Mouse (Mus musculus): ENCODE data around the gene Pef1.

The Pef1 gene

DNA sequence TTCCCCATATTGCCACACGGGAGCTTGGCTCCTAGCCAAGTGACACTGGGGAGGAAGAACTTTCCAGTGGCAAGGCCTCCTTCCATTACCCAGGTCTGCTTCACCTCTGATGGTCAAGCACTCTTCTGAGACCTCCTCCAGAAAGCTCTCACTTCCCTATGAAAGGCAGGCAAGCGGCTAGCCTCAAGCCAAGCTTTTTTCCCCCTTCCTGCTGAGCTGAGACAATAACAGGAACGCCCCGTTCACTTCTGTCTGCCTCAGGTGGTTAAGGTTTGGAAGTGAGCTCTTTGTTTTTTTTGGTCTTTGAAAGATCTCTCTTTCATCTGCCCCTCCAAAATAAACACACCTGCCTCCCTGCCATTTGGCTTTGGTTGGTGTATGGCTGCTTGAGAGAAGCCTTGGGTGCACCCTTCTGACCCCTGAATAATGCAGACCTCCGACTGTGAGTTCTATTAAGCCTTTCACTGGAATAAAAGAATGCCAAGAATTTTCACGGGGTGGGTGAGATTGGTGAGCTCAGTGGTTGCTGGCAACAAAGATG lies at the start of gene Pef1:
Gene Pef1, plus strand, starts transcription at position 448 of the 541 bp plus-strand sequence.
- no peak for DNase-seq

DNA sequence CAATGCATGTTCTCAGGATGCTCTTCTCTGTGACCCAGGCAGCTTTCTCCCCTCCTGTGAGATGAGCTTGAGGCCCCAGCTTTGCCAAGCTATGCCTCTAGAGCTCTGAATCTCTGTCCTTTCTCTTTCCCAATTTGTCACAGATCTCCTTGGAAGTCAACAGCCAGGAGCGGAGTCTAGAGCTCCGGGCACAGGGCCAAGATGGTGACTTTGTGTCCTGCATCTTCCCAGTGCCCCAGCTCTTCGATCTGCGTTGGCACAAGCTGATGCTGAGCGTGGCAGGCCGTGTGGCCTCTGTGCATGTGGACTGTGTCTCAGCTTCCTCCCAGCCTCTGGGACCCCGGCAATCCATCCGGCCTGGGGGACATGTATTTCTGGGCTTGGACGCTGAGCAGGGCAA lies 49.2 kb upstream of the Pef1 start:
- no peak for DNase-seq

DNA sequence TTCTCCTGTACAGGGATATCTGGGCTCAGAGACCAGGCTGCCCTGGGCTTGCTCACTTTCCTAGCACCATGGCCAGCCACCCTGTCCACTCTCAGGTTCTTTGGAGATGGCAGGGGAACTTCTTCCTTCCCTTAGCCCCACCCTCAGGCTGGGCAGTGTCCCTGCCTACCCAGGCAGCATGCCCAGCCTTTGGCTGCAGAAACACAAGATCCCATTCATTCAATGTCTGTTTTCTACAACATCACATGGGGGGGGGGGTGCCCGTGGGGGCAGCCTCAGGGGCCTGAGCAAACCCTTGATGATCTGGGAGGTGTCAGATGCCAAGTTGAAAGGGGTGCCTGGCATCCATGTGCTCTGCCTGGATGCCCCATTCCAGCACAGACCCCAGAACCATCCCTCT lies 47.6 kb upstream of the Pef1 start:
- DNase-seq, result no peak

DNA sequence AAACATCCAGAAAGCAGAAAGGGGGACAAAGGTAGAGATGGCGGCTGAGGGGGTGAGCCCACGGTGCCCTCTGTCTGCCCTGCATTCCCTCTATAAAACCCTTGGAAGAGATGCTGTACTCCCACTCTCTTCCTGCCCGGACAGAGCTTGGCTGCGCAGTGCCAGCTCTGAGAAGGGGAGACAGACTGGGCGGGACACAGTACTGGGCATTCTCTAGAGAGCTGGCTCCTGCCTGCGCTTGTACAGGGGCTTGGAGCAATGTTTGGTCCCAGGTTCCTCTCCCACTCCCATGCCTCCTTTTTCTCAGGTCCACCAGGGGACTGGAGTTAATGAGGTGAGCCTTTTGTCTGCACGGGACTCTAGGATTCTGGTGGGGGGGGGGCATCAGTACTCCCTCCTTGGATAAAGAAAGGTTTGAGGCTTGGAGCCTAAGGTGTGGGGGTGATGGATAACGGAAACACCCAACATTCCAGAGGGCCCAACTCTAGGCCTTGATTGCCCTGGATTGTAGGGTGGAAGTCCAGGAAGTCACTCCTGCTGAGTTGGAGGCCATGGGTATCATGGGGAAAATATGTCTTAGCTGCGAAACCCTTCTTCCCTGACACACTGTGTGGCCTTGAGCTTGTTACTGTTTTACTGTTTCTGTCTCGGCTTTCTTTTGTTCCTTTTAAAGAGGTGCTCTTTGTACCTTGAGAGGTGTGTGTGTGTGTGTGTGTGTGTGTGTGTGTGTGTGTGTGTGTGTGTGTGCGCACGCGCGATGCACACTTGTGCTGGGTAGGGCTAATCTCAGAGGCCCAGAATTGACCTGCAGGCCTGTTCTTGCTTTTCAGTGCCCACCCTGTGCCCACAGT lies 47.0 kb upstream of the Pef1 start:
- no peak for DNase-seq

DNA sequence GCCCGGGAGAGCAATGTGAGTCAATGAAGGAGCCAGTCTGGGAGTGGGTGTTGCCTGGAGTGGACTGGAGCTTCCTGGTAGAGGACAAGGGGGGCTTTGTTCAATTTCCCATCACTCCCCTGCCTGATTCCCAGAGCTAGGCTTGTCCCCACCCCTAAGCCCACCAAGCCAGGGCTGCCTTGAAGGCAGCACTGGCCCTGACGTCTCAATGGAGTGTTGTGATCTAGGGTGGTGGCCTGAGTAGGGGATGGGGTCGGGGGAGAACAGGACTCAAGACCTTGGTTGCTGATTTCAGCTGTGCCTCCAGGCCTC lies 46.4 kb upstream of the Pef1 start:
- no peak for DNase-seq

DNA sequence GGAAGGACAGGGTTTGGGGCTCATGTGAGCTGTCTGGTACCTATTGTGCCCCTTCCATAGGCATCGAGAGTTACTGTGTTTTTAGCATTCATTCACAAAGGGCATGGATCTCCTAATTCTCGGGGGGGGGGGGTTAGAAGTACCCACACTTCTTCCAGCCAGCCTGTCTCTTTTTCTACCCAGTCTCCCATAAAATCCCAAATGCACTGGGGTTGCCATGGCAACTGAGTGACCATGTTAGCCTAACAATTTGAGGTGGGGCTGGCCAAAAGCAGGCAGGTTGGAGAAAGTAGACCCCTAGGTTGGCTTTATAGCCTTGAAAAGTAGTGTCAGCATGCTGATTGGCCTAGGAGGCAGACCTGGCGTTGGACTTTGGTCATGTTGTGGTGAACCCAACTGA lies 45.9 kb upstream of the Pef1 start:
- no peak for DNase-seq

DNA sequence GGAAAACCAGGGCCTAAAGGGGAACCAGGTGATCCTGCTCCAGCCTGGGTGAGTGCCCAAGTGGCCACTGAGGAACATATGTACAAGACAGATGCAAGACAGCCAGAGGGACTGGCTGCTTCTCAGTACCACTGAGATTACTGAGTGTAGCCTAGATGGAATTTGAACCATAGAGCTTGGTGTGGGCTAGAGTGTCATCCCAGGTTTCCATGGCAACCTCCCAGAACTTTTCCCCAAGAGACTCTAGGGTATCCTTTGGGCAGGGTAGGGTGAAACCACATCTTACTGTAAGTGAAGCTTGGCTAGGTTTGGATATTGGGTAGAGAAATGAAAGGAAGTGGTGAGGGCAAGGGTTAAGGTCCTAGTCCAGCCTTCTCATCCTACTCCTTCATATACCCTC lies 41.4 kb upstream of the Pef1 start:
- no peak for DNase-seq

DNA sequence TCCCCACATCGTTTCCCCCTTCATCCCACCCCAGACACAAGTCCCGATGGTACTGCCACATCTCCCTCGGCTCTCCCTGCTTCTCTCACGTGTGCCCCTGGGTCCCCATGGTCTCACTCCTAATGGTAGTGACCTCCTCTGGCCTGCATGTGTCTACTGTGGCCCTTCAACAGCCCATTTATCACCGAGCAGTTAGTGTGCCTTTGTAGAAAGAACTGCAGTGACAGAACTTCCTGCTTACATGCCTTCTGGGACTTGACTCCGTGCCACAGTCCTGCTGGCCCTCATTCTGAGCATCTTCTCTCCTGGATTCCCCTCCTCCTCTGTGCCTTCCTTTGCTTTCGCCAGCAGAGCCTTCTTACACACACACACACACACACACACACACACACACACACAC lies 39.2 kb upstream of the Pef1 start:
- DNase-seq, result no peak

DNA sequence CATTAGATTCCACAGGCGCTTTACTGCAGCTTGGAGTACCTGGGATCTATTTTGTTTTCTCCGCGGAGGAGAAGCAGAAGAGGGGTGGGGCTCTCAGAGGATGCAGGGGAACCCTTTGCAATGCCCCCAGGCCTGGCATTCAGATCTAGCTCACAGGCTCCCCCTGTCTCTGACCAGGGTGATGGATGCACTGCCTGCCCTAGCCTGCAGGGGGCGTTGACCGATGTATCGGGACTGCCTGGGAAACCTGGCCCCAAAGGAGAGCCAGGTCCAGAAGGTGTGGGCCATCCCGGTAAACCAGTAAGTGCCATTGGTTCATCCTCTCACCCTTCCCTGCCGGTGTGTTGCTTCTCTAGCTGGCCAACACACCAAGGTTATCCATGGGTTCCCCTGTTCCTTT lies 35.5 kb upstream of the Pef1 start:
- DNase-seq, result peak; percentile 28

DNA sequence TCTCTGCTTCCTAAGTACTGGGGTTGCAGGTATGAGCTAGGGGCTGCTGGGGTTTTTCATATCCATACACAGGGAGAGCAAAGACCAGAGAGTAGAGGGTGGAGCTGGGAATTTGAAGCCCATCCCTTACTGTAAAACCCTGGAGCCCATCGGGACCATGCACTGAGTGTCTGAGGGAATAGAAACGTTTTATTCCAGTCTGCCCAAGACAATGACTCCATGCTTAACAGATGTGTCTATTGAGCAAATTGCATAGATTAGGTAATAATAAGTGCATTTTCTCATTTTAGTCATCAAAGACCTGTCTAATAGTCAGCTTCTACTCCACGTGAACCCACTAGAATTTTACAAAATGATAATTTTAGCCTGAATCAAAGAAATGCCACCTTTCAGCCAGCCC lies 31.8 kb upstream of the Pef1 start:
- DNase-seq, result no peak

DNA sequence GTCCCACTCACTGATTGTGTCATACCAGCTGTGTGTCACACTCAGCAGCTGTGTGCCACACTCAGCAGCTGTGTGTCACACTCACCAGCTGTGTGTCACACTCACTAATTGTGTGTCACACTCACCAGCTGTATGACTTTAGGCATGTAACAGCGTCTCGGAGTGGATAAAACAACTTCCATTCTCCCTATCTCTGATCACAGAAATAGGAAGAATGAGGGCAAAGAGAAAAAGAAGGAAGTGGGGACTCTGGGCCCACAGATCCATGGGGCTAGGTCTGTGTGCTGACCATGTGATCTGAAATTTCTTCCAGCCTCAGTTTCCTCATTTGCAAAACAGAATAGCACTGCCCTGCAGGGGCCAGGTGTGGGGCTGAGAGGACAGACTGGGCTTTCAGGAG lies 30.6 kb upstream of the Pef1 start:
- DNase-seq, result no peak

DNA sequence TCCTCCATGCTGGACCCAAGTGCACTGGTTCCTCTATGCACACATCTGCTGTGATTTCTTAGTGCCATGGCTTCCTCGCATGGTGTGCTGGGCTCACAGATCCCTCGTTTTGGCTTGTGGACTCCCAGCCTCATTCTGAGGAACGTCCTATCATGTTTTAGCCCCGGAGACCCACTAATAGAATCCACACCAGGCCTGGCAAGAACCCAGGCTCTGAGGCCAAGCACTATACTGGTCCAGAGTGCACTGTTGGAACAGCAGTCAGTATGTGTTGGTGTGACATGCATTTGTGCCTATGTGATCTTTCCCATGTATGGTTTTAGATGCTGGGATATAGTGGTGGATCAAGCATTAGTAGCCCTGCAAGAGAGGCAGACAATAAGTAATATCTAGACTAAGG lies 29.0 kb upstream of the Pef1 start:
- no peak for DNase-seq

DNA sequence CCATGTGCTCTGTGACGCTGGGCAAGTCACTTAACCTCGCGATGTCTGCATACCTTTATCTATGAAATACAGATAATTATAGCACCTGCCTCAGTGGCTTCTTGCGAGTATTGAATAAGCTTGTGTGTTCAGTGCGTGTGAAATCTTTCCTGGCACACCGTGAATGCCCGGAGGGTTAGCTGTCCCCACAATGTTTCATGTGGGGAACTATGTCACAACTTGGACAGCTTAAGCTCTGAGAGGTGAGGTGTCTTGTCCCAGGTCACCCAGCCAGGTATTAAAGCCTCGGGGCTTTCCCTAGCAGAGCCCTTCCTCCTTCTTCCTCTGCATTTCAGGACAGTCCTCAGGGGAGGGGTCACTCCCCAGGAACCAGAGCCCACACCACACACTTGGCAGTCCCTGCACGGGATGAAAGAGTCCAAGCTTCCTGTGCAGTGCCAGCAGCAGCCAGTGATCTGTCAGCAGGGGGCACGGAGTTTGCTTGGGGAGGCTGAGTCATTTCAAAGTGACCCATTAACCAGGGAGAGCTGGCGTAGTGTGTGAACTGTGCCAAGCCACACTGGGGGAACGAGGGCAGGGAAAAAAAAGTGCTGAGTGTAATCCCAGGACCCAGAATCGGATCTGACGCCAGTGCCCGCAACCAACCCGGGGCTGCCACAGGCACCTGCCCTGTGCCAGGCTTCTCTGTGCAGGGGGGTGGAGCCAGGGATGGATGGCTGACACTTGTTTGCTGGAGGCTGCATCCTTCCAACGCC lies 27.4 kb upstream of the Pef1 start:
- peak; percentile 33 for DNase-seq

DNA sequence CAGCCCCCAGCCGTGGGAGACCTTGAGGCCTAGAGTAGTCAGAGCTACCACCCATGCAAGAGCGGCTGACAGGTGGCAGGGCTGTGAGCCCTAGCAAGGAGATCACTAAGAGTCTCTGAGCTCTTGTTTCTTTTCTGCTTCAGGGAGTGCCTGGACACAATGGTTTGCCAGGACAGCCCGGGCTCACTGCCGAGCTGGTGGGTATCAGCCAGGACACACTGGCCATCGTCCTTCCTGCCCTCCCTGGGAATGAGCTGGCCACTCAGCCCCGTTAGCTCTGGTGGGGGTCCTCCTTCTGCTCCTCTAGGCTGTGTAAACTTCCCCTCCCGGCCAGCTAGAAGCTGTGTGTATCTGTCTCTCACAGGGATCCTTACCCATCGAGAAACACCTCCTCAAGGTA lies 25.5 kb upstream of the Pef1 start:
- DNase-seq, result peak; percentile 68

DNA sequence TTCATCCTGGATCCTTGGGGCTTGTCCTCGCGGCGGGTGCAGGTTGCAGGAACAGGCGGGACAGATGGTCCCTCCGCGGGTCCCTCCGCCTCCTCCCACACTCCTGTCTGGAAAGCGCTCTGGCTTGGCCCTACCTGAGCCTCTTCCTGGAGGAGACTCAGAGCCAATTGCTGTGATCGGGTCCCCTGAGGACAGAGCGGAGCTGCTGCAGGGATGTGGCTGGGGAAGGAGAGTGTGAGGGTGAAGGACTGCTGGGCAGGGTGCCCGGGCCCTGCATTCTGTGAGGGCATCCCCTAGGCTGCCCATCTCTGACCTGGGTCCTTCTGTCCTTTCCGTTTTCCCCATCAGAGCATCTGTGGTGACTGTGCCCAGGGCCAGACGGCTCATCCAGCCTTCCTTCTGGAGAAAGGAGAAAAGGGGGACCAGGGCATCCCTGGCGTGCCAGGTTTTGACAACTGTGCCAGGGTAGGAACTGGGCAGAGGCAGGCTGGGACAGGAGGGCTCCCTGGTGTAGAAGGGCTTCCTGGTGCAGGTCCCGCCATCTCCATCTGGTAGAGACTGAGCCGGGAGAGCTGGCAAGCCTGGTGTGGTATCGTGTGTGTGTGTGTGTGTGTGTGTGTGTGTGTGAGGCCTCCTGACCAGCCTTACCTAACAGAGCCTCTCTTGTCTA lies 23.4 kb upstream of the Pef1 start:
- peak; percentile 94 for DNase-seq

DNA sequence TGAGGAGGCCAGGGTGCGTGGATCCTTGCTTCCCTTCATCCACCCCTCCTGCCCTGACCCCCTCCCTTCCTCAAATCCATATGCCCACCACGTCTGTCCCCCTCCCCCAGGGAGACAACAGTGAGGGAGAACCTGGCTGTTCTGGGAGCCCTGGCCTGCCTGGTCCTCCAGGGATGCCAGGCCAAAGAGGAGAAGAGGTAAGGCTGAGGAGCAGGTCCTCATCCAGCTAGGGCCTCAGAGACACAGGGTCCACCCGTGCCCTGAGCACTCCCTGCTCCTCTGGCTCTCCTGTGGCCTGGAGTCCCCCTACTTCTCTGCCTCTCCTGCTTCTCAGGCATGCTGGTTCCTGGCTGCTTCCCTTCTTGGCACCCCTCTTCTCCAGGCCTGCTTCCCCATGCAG lies 22.8 kb upstream of the Pef1 start:
- no peak for DNase-seq

DNA sequence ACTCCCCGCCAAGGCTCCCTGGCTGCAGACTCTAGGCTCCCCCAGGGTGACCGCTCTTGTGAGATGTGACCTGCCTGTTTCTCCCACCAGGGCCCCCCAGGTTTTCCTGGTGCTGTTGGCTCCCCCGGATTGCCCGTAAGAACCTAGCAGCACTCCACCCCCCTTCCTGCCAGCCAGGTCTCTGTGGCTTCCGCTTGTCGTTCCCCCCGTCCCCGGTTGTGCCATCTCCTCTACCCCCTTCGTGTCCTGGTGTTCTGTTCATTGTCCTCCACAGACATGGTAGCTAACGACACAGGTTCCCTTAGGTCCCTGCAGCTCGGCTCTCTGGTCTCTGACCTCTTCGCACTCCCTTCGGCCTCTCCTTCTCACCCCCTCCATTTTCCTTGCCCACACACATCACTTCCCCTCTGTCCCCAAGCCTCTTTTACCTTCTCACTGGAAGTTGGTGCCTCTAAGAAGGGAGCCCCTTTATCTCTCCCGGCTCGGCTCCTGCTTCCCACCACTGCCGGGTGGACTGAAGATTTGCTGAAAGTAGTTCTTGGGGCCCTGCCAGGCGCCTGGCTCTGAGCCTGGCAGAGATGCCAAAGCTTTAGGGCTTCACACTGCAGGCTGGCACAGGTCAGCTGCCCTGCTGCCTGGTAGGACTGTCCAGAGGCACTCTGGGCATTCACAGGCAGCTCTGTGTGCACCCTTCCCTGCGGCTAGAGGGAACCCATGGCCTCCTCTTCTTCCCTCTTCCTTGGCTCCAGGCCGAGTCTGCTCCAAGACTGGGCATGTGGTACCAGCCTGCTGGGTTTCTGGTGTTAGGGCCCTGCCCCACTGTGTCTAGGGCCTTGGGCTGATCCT lies 20.8 kb upstream of the Pef1 start:
- DNase-seq, result peak; percentile 79

DNA sequence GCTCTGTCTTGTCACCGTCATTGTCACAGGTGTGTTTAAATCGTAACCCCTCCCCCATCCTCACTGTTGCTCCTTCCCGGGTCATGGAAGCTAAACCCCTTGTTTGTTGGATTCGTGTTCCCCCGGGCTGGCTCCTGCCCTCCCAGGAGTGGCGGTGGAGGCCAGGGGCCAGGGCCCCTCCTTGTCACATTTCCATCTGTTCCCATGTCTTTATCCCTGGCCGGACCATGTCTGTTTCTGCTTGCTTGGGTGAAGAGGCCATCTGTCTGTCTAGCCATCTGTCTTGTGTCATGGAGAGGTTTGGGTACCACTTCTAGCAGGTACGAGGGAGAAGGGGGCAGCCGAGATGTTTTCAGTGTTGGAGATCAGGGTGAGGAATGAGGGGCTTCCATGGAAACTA lies 20.1 kb upstream of the Pef1 start:
- no peak for DNase-seq

DNA sequence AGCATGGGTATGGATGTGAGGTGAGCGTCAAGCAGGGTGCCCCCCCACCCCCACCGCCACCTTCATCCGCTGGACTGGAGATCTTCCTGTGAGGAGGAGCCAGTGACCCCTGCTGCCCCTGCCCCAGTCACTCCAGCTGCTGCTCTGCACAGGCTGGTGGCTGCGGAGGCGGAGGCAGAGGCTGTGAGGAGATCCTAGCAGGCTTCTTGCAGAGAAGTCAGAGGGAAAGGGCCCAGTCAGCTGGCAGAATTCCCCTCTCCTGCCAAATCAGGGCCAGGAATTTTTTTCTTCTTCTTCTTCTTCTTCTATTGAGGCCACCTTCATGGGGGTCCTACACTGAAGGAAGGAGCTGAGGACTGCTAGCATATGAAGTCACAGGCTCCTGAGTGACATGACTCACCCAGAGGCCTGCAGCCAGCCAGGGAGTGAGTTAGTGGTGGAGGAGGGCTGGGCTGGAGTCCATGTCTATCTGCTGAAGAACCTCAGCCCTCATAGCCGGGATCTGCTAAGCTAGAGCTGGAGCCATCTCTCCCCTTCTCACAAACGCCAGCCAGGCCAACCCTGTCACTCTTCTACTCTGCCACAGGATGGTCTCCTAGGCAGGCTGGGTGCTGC lies 17.9 kb upstream of the Pef1 start:
- DNase-seq, result peak; percentile 32

DNA sequence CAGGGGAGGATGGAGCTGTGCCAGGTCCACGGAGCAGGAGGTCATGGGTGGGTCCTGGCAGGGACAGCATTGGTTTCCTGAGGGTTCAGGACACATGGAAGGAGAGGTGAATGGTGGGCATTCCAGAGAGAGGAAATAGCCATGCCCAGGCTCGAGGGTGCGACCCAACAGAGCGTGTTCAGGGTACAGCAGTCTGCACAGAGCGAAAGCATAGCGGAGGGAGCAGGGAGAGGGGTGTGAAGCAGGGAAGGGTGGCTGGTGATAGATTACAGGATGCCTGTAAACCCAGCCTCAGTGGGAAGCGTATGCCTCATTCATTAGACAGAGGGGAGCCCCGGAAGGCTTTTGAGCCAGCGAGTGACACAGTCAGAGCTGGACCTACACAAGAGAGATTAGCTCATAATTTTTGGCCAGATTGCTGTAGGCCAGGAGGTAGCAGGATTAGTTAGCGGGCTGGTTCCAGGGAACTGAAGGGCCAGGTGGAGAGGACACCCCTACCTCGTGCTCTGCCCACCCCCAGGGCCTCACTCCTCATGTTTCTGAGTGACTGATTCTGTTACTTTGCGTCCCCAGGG lies 17.0 kb upstream of the Pef1 start:
- peak; percentile 43 for DNase-seq

DNA sequence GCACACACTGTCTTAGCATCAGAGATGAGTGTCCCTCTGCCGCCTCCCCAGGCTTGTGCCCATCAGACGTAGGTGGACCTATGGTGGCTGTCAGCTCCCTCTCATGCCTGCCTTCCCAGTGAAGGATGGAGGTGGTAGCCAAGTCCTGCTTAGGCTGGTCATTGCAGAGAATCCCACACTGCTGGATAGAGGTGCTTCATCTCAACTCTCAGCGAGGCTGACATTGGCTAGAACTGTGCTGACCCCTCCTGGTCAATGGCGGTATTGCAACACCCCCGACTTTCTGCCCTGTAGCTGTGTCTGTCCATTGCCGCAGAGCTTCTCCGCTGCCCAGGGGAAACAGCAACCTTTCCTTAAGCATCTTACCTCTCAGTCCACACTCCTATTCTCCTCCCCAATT lies 15.1 kb upstream of the Pef1 start:
- peak; percentile 99 for DNase-seq

DNA sequence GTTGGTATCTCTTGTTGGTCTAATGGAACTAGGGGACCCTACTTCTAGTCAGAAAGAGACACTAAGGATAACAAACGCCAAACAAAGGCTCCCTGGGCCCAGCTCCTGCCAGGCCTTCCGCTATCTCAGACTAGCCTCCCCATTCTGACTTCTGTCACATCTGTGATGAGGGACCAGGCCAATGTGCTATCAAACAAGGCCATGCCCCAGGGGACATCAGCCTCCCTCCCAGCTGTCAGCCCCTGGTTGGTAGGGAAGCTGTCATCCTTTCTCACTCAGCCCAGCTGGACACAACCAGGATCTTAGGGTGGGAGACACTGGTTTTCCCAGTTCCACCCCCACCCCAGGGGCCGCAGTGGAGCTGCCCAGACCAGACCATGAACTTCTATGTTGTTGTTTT lies 7.2 kb upstream of the Pef1 start:
- DNase-seq, result no peak
